8 mouse cellular contexts compared by ENCODE assay signal in genomic region chr8:83652744-83653661, GRCm38 (mm10). TPM values are rescaled to one million over a fixed set of nuclear protein-coding genes. Genes with fewer than 3 reads are reported as not detected.
DNase-seq lines count a peak whose midpoint lies in the region; ATAC-seq lines count a peak whose summit lies in the region.

No protein-coding gene starts in this region.

- ATAC-seq in erythroblast, adult 5-6 weeks (replicated peaks; ENCODE audit: low FRiP score, poor library complexity, severe bottlenecking): 0 out of 2 replicates have a peak, but pooled peaks have one; percentile 16
- ATAC-seq in intestine, embryonic 16.5 days: peak; percentile 40
- ATAC-seq in megakaryocyte progenitor cell, adult 5-6 weeks (replicated peaks; ENCODE audit: poor library complexity): peak; percentile 7; the same call in 1 of the 2 replicates

- H3K9me3 ChIP-seq in intestine, embryonic 16.5 days (ENCODE audit: control insufficient read depth, low read length): no peaks in the 10 kb centered on the region

- H3K27ac ChIP-seq in intestine, embryonic 16.5 days (ENCODE audit: low read length): peak overlapping the region; percentile 80

- DNase-seq in kidney, adult 9 months: peak; percentile 47
- no peak for DNase-seq in kidney, postnatal 14 days
- peak; percentile 21 for DNase-seq in MEL-GATA-1-ER (ENCODE audit: extremely low read depth, low read depth)
- DNase-seq in layer of hippocampus, postnatal 36 days: no peak
- DNase-seq in cerebellum, postnatal 36 days: no peak

- no peaks in the 10 kb centered on the region for H3K36me3 ChIP-seq in intestine, embryonic 16.5 days (ENCODE audit: control insufficient read depth, insufficient read depth, low read length)

- H3K27me3 ChIP-seq in intestine, embryonic 16.5 days (replicated peaks; ENCODE audit: control insufficient read depth, insufficient read depth, low read length): no peaks in the 10 kb centered on the region

- peaks cover 13% of the 10 kb centered on the region for H3K4me1 ChIP-seq in intestine, embryonic 16.5 days (ENCODE audit: control insufficient read depth, insufficient read depth, low read length)

- under 1% methylated on average over 38 of the region's 46 CpGs for WGBS in intestine, embryonic 16.5 days

- H3K4me3 ChIP-seq in intestine, embryonic 16.5 days (ENCODE audit: low read length): peak overlapping the region; percentile 76

- H3K9ac ChIP-seq in intestine, embryonic 16.5 days (ENCODE audit: low read depth, low read length): peak overlapping the region; percentile 85

- peak overlapping the region; percentile 91 for H3K4me2 ChIP-seq in intestine, embryonic 16.5 days (ENCODE audit: low read depth, low read length)

RNA-seq across cellular contexts. Expression of gene Gipc1, which starts 0.5 kb away (rescaled TPM):
- total RNA-seq in erythroblast, adult 5-6 weeks (2015; ENCODE audit: low replicate concordance): 4.4 and 16.7 TPM in 2 replicates
- total RNA-seq in erythroblast, adult 5-6 weeks (2017; ENCODE audit: low replicate concordance): 5.2 and 8.6 TPM in 2 replicates
- polyA plus RNA-seq in intestine, embryonic 16.5 days (2015; fragmentation: Nextera tagmentation; extraction: Ambion mirVana): 153 and 171 TPM in 2 replicates
- total RNA-seq in megakaryocyte progenitor cell, adult 5-6 weeks (2015): 14.7 and 19.0 TPM in 2 replicates
- total RNA-seq in megakaryocyte progenitor cell, adult 5-6 weeks (2017): 14.3 and 17.8 TPM in 2 replicates
- total RNA-seq in layer of hippocampus, postnatal 36 days (2021): 10 to 100 TPM; 56.9 to 58.1 TPM

RNA-seq across cellular contexts. Expression of gene Ptger1, which starts 13.5 kb away (rescaled TPM):
- total RNA-seq in erythroblast, adult 5-6 weeks (2015; ENCODE audit: low replicate concordance): 0.21 TPM in 1 of 2 replicates, not detected in the other
- 0.56 and 0.60 TPM in 2 replicates for total RNA-seq in erythroblast, adult 5-6 weeks (2017; ENCODE audit: low replicate concordance)
- polyA plus RNA-seq in intestine, embryonic 16.5 days (2015; fragmentation: Nextera tagmentation; extraction: Ambion mirVana): 1.2 and 1.5 TPM in 2 replicates
- total RNA-seq in megakaryocyte progenitor cell, adult 5-6 weeks (2015): 0.10 TPM in 1 of 2 replicates, not detected in the other
- 0.87 and 1.6 TPM in 2 replicates for total RNA-seq in megakaryocyte progenitor cell, adult 5-6 weeks (2017)
- 1 to 10 TPM in 1 of 2 experiments, under 1 TPM in 1; 1.00 to 1.4 TPM for total RNA-seq in layer of hippocampus, postnatal 36 days (2021)

RNA-seq across cellular contexts. Expression of gene Dnajb1, which starts 45.0 kb away (rescaled TPM):
- 12.9 and 25.7 TPM in 2 replicates for total RNA-seq in erythroblast, adult 5-6 weeks (2015; ENCODE audit: low replicate concordance)
- 15.6 and 19.5 TPM in 2 replicates for total RNA-seq in erythroblast, adult 5-6 weeks (2017; ENCODE audit: low replicate concordance)
- 46.7 and 52.0 TPM in 2 replicates for polyA plus RNA-seq in intestine, embryonic 16.5 days (2015; fragmentation: Nextera tagmentation; extraction: Ambion mirVana)
- 45.5 and 47.6 TPM in 2 replicates for total RNA-seq in megakaryocyte progenitor cell, adult 5-6 weeks (2015)
- total RNA-seq in megakaryocyte progenitor cell, adult 5-6 weeks (2017): 26.2 and 28.0 TPM in 2 replicates
- total RNA-seq in layer of hippocampus, postnatal 36 days (2021): 10 to 100 TPM; 46.3 to 51.8 TPM

RNA-seq across cellular contexts. Expression of gene Tecr, which starts 45.2 kb away (rescaled TPM):
- 130 and 150 TPM in 2 replicates for total RNA-seq in erythroblast, adult 5-6 weeks (2015; ENCODE audit: low replicate concordance)
- total RNA-seq in erythroblast, adult 5-6 weeks (2017; ENCODE audit: low replicate concordance): 47.5 and 77.4 TPM in 2 replicates
- 660 and 691 TPM in 2 replicates for polyA plus RNA-seq in intestine, embryonic 16.5 days (2015; fragmentation: Nextera tagmentation; extraction: Ambion mirVana)
- total RNA-seq in megakaryocyte progenitor cell, adult 5-6 weeks (2015): 363 and 424 TPM in 2 replicates
- 324 and 345 TPM in 2 replicates for total RNA-seq in megakaryocyte progenitor cell, adult 5-6 weeks (2017)
- total RNA-seq in layer of hippocampus, postnatal 36 days (2021): 100 to 1,000 TPM; 511 to 514 TPM

RNA-seq across cellular contexts. Expression of gene Pkn1, which starts 46.0 kb away (rescaled TPM):
- 5.2 and 9.0 TPM in 2 replicates for total RNA-seq in erythroblast, adult 5-6 weeks (2015; ENCODE audit: low replicate concordance)
- 22.3 and 30.6 TPM in 2 replicates for total RNA-seq in erythroblast, adult 5-6 weeks (2017; ENCODE audit: low replicate concordance)
- 19.9 and 29.6 TPM in 2 replicates for polyA plus RNA-seq in intestine, embryonic 16.5 days (2015; fragmentation: Nextera tagmentation; extraction: Ambion mirVana)
- 31.5 and 31.6 TPM in 2 replicates for total RNA-seq in megakaryocyte progenitor cell, adult 5-6 weeks (2015)
- total RNA-seq in megakaryocyte progenitor cell, adult 5-6 weeks (2017): 62.5 and 78.8 TPM in 2 replicates
- total RNA-seq in layer of hippocampus, postnatal 36 days (2021): 10 to 100 TPM; 53.0 to 54.8 TPM

Comparison
In these comparisons a context has a peak if more than half of its experiments do, and no peak if none do; other contexts are left out.
1. DNase-seq: peak in kidney, adult 9 months (single experiment) and MEL-GATA-1-ER (single experiment); none in kidney, postnatal 14 days (single experiment), layer of hippocampus, postnatal 36 days (0 of 2) and cerebellum, postnatal 36 days (0 of 2).
2. Peak in every context shown above with its lines, with median percentiles within 50 percentile points of each other: ATAC-seq.